Mouse (Mus musculus): ENCODE data around the gene Dnajc15. TPM values are rescaled to one million over a fixed set of nuclear protein-coding genes. Genes with fewer than 3 reads are reported as not detected.

Dnajc15 gene
- polyA plus RNA-seq, 1 experiment from 2014 or later, result 84.6 TPM

Other genes with a start within 250 kb of the Dnajc15 start
- gene Epsti1, start 29.1 kb upstream of the Dnajc15 start, polyA plus RNA-seq (2015; fragmentation: Nextera tagmentation; extraction: Ambion mirVana), result 2.7 and 3.0 TPM in 2 replicates
- 0.05 TPM in 1 of 2 replicates, not detected in the other for gene Fam216b, start 213.9 kb upstream of the Dnajc15 start, polyA plus RNA-seq (2015; fragmentation: Nextera tagmentation; extraction: Ambion mirVana)